Mouse (Mus musculus) lung, postnatal 0 days (tissue): ENCODE data around the gene Rabep1.

Experiments
- CTCF ChIP-seq: IDR thresholded peaks from 2 replicates; pipeline ENCODE4 v1.5.1; 2016; ENCODE audit warnings: antibody characterized with exemption, mild to moderate bottlenecking
- EP300 ChIP-seq: IDR thresholded peaks from 2 replicates; pipeline ENCODE4 v1.6.1; 2016; ENCODE audit warnings: antibody characterized with exemption, mild to moderate bottlenecking, control low read depth

GRCm38 (mm10) chr11:70811471-70812240 lies 32.9 kb upstream of the Rabep1 start:
- TF ChIP-seq CTCF (no peak), EP300 (no peak)
